ENCODE assay signal across 8 mouse cellular contexts in genomic region chr11:120629341-120629730, GRCm38 (mm10). TPM values are rescaled to one million over a fixed set of nuclear protein-coding genes. Genes with fewer than 3 reads are reported as not detected.
DNase-seq lines count a peak whose midpoint lies in the region; ATAC-seq and TF ChIP-seq lines count a peak whose summit lies in the region.

No protein-coding gene starts in this region.

- peaks cover 13% of the 10 kb centered on the region for H3K36me3 ChIP-seq in heart, postnatal 0 days (replicated peaks; ENCODE audit: control insufficient read depth, insufficient read depth, low read length)

- H3K9me3 ChIP-seq in heart, postnatal 0 days (replicated peaks; ENCODE audit: control insufficient read depth, low read length), result no peaks in the 10 kb centered on the region

- no peak overlapping the region; the same call in 1 of the 2 replicates for H3K9ac ChIP-seq in heart, postnatal 0 days (replicated peaks; ENCODE audit: low read depth, low read length)

- 75% methylated on average over 23 of the region's 23 CpGs for WGBS in heart, postnatal 0 days

- TF ChIP-seq CTCF in heart, postnatal 0 days (IDR thresholded peaks at IDR 0.05; ENCODE audit: low read depth), result no peak

- intact Hi-C loops in heart, postnatal 36 days (cut with DNase I), result loop anchor here (5.0 kb wide), 1 partner anchor 43 kb away; the partner anchor contains the start of gene Aspscr1

- peak overlapping the region; percentile 63 for H3K27ac ChIP-seq in heart, postnatal 0 days (ENCODE audit: low read depth)

- no peak for ATAC-seq in heart, postnatal 0 days (ENCODE audit: insufficient read depth, low read depth)
- peak; percentile 31; the same call in 1 of the 2 replicates for ATAC-seq in neutrophil, adult 5-6 weeks (ENCODE audit: extremely low read depth, insufficient number of reproducible peaks, low FRiP score, poor library complexity, severe bottlenecking)

- H3K4me1 ChIP-seq in heart, postnatal 0 days (ENCODE audit: control insufficient read depth, insufficient read depth), result peaks cover 31% of the 10 kb centered on the region

- H3K4me2 ChIP-seq in heart, postnatal 0 days (ENCODE audit: low read depth, low read length), result peak overlapping the region; percentile 96; the same call in 1 of the 2 replicates

- H3K27me3 ChIP-seq in heart, postnatal 0 days (ENCODE audit: control insufficient read depth, insufficient read depth, low read length), result no peaks in the 10 kb centered on the region

- no peak for TF ChIP-seq EP300 in heart, postnatal 0 days (IDR thresholded peaks at IDR 0.05; ENCODE audit: low read depth)

- peak; percentile 96 for DNase-seq in heart, adult 11 months
- DNase-seq in heart, postnatal 36 days, result no peak
- DNase-seq in T-cell, adult 2 months (ENCODE audit: low spot score), result peak; percentile 65
- DNase-seq in heart, postnatal 0 days (ENCODE audit: low spot score), result no peak
- DNase-seq in liver, result peak; percentile 85
- no peak for DNase-seq in urinary bladder, postnatal 4 days (ENCODE audit: low spot score in 2 of 2)
- DNase-seq in left cerebral cortex, adult 8-10 months (ENCODE audit: low spot score in 2 of 2), result no peak

- 0 out of 2 replicates have a peak overlapping the region, but pooled peaks have one; percentile 6 for H3K4me3 ChIP-seq in heart, postnatal 0 days (ENCODE audit: low read depth, low read length)

RNA-seq across cellular contexts. Expression of gene Mafg, which starts 4.1 kb away (rescaled TPM):
- 10 to 100 TPM; 39.3 to 43.8 TPM for total RNA-seq in heart, postnatal 36 days (2021)
- 34.1 and 37.7 TPM in 2 replicates for total RNA-seq in heart, postnatal 0 days (2014; rRNA removed; ENCODE audit: low replicate concordance)
- polyA plus RNA-seq in heart, postnatal 0 days (2015; fragmentation: Nextera tagmentation; extraction: Ambion mirVana), result 13.6 and 14.1 TPM in 2 replicates
- total RNA-seq in neutrophil, adult 5-6 weeks (2017), result 25.5 and 33.5 TPM in 2 replicates
- 10 to 100 TPM; 66.8 to 77.2 (median 73.1) TPM for total RNA-seq in left cerebral cortex, adult 8-10 months (2022)

RNA-seq across cellular contexts. Expression of gene Sirt7, which starts 4.3 kb away (rescaled TPM):
- total RNA-seq in heart, postnatal 36 days (2021), result 10 to 100 TPM; 10.0 to 10.1 TPM
- 12.4 and 63.2 TPM in 2 replicates for total RNA-seq in heart, postnatal 0 days (2014; rRNA removed; ENCODE audit: low replicate concordance)
- polyA plus RNA-seq in heart, postnatal 0 days (2015; fragmentation: Nextera tagmentation; extraction: Ambion mirVana), result 14.1 and 15.2 TPM in 2 replicates
- total RNA-seq in neutrophil, adult 5-6 weeks (2017), result 181 and 194 TPM in 2 replicates
- total RNA-seq in left cerebral cortex, adult 8-10 months (2022), result 10 to 100 TPM; 30.5 to 45.3 (median 34.7) TPM

RNA-seq across cellular contexts. Expression of gene Pcyt2, which starts 11.6 kb away (rescaled TPM):
- 10 to 100 TPM; 48.2 to 54.6 TPM for total RNA-seq in heart, postnatal 36 days (2021)
- 57.5 and 76.7 TPM in 2 replicates for total RNA-seq in heart, postnatal 0 days (2014; rRNA removed; ENCODE audit: low replicate concordance)
- polyA plus RNA-seq in heart, postnatal 0 days (2015; fragmentation: Nextera tagmentation; extraction: Ambion mirVana), result 67.5 and 69.6 TPM in 2 replicates
- 31.7 and 47.8 TPM in 2 replicates for total RNA-seq in neutrophil, adult 5-6 weeks (2017)
- 100 to 1,000 TPM; 109 to 140 (median 124) TPM for total RNA-seq in left cerebral cortex, adult 8-10 months (2022)

RNA-seq across cellular contexts. Expression of gene Pycr1, which starts 14.2 kb away (rescaled TPM):
- 1 to 10 TPM; 1.2 to 1.3 TPM for total RNA-seq in heart, postnatal 36 days (2021)
- total RNA-seq in heart, postnatal 0 days (2014; rRNA removed; ENCODE audit: low replicate concordance), result 2.1 and 5.8 TPM in 2 replicates
- 6.3 and 6.5 TPM in 2 replicates for polyA plus RNA-seq in heart, postnatal 0 days (2015; fragmentation: Nextera tagmentation; extraction: Ambion mirVana)
- total RNA-seq in neutrophil, adult 5-6 weeks (2017), result 1.6 TPM in 1 of 2 replicates, not detected in the other
- total RNA-seq in left cerebral cortex, adult 8-10 months (2022), result 1 to 10 TPM; 1.5 to 2.3 (median 1.8) TPM

RNA-seq across cellular contexts. Expression of gene Myadml2, which starts 18.6 kb away (rescaled TPM):
- 10 to 100 TPM; 76.1 to 78.1 TPM for total RNA-seq in heart, postnatal 36 days (2021)
- total RNA-seq in heart, postnatal 0 days (2014; rRNA removed; ENCODE audit: low replicate concordance), result 27.8 and 29.3 TPM in 2 replicates
- 32.7 and 33.5 TPM in 2 replicates for polyA plus RNA-seq in heart, postnatal 0 days (2015; fragmentation: Nextera tagmentation; extraction: Ambion mirVana)
- total RNA-seq in neutrophil, adult 5-6 weeks (2017), result not detected in 2 replicates
- 10 to 100 TPM in 3 of 4 experiments, 1 to 10 TPM in 1; 9.3 to 12.0 (median 10.7) TPM for total RNA-seq in left cerebral cortex, adult 8-10 months (2022)

Comparison
In these comparisons a context has a peak if more than half of its experiments do, and no peak if none do; other contexts are left out.
1. DNase-seq: peak in heart, adult 11 months (single experiment), T-cell, adult 2 months (single experiment) and liver (single experiment); none in heart, postnatal 36 days (0 of 2), heart, postnatal 0 days (single experiment), urinary bladder, postnatal 4 days (0 of 2) and left cerebral cortex, adult 8-10 months (0 of 2).